Mouse (Mus musculus): ENCODE results near the gene Zdhhc14.

DNA sequence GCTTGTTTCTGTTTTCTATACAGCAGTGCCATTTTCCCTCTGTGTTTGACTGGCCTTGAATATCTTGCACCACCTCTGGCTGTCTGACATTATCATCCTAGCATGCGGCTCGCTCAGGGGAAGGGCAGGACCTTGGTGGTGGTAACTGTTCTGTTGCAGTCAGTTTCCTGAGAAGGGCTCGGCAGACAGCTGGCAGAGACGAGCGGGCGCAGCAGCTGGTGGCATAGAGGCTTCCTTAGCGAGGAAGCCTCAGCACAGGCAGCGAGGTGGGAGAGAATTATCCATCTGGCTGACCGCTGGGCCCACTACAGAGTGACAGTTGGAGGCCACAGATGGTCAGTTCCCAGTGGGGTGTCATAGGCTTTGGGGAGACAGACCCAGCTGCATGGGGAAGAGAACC lies 18.2 kb downstream of the Zdhhc14 start:
- TF ChIP-seq CTCF (IDR thresholded peaks at IDR 0.05; ENCODE audit: control insufficient read depth, insufficient read depth, insufficient read length): no peak
- no peak for TF ChIP-seq CEBPB (IDR thresholded peaks at IDR 0.05; ENCODE audit: low read depth)
- no peak for TF ChIP-seq MAX (IDR thresholded peaks at IDR 0.05)
- no peak for TF ChIP-seq USF1 (IDR thresholded peaks at IDR 0.05; ENCODE audit: low read depth)
- TF ChIP-seq MYOD1 (IDR thresholded peaks at IDR 0.05; ENCODE audit: control insufficient read depth, insufficient read length, low read depth): no peak
- no peak for TF ChIP-seq MYOG (IDR thresholded peaks at IDR 0.05; ENCODE audit: control insufficient read depth, extremely low read depth, insufficient read length)
- TF ChIP-seq FOSL1 (IDR thresholded peaks at IDR 0.05; ENCODE audit: insufficient read depth, low read length, poor library complexity, severe bottlenecking): no peak

Data from C2C12 (cell line).